Mouse (Mus musculus) splenic B cell, adult 2 months (primary cell): Measurements from ENCODE around the gene Odf3l2.

Experiments used
- DNase-seq: peaks from one replicate; pipeline ENCODE4 v3.0.0-alpha.2; 2011; ENCODE audit warnings: low read depth, low spot score
- H3K27me3 ChIP-seq: 2 replicates; pipeline ENCODE4 v1.6.1; 2012; ENCODE audit warnings: mild to moderate bottlenecking, low read length, moderate library complexity, mixed read lengths; ENCODE audit not compliant: control insufficient read depth, poor library complexity, insufficient read depth, severe bottlenecking
- H3K36me3 ChIP-seq: 2 replicates; pipeline ENCODE4 v1.6.1; 2012; ENCODE audit warnings: mild to moderate bottlenecking, low read length, moderate library complexity, mixed read lengths; ENCODE audit not compliant: control insufficient read depth, poor library complexity, insufficient read depth, severe bottlenecking

Gene Odf3l2

GRCm38 (mm10) chr10:79681591-79682245, 36.2 kb upstream of the Odf3l2 start, which contains the start of gene Cdc34:
Cdc34 (plus strand) TSS chr10:79682195.
- peak; percentile 100 for DNase-seq
- Histone ChIP-seq H3K36me3 (peaks cover 2% of the 10 kb centered on the region), H3K27me3 (no peaks in the 10 kb centered on the region)

GRCm38 (mm10) chr10:79680606-79681495, 35.3 kb upstream of the Odf3l2 start:
- H3K36me3 ChIP-seq = peaks cover under 1% of the 10 kb centered on the region; the same call in 1 of the 2 replicates
- peak; percentile 26 for DNase-seq
- H3K27me3 ChIP-seq = no peaks in the 10 kb centered on the region

GRCm38 (mm10) chr10:79675346-79676035, 30.0 kb upstream of the Odf3l2 start:
- no peak for DNase-seq
- Histone ChIP-seq H3K27me3 (no peaks in the 10 kb centered on the region), H3K36me3 (no peaks in the 10 kb centered on the region)

- H3K27me3 ChIP-seq = no peaks in the 10 kb centered on the region
- DNase-seq = no peak
- H3K36me3 ChIP-seq = no peaks in the 10 kb centered on the region
Measured at GRCm38 (mm10) chr10:79673054-79673453, 27.5 kb upstream of the Odf3l2 start.

- no peak for DNase-seq
Measured at GRCm38 (mm10) chr10:79672088-79672455, 26.5 kb upstream of the Odf3l2 start.

GRCm38 (mm10) chr10:79671396-79672087, 26.0 kb upstream of the Odf3l2 start:
- H3K27me3 ChIP-seq = no peaks in the 10 kb centered on the region

More at GRCm38 (mm10) chr10:79672088-79672455, 26.5 kb upstream of the Odf3l2 start:
- Histone ChIP-seq H3K27me3 (no peaks in the 10 kb centered on the region), H3K36me3 (no peaks in the 10 kb centered on the region)

GRCm38 (mm10) chr10:79670071-79670888, 24.7 kb upstream of the Odf3l2 start:
- no peak for DNase-seq
- Histone ChIP-seq H3K36me3 (no peaks in the 10 kb centered on the region), H3K27me3 (no peaks in the 10 kb centered on the region)

More at GRCm38 (mm10) chr10:79671396-79672087, 26.0 kb upstream of the Odf3l2 start:
- no peak for DNase-seq
- H3K36me3 ChIP-seq = no peaks in the 10 kb centered on the region

GRCm38 (mm10) chr10:79669576-79670057, 24.1 kb upstream of the Odf3l2 start:
- no peaks in the 10 kb centered on the region for H3K27me3 ChIP-seq
- no peaks in the 10 kb centered on the region for H3K36me3 ChIP-seq
- DNase-seq = peak; percentile 56

GRCm38 (mm10) chr10:79668771-79669575, 23.4 kb upstream of the Odf3l2 start, which contains the start of gene Tpgs1:
Tpgs1 (plus strand) TSS chr10:79669369.
- H3K36me3 ChIP-seq = no peaks in the 10 kb centered on the region
- H3K27me3 ChIP-seq = no peaks in the 10 kb centered on the region
- DNase-seq = peak; percentile 94

GRCm38 (mm10) chr10:79668076-79668475, 22.5 kb upstream of the Odf3l2 start:
- Histone ChIP-seq H3K36me3 (no peaks in the 10 kb centered on the region), H3K27me3 (no peaks in the 10 kb centered on the region)
- no peak for DNase-seq

GRCm38 (mm10) chr10:79666493-79666892, 21.0 kb upstream of the Odf3l2 start:
- no peaks in the 10 kb centered on the region for H3K27me3 ChIP-seq
- no peak for DNase-seq
- H3K36me3 ChIP-seq = no peaks in the 10 kb centered on the region

GRCm38 (mm10) chr10:79665051-79665450, 19.5 kb upstream of the Odf3l2 start:
- Histone ChIP-seq H3K27me3 (no peaks in the 10 kb centered on the region), H3K36me3 (no peaks in the 10 kb centered on the region)

GRCm38 (mm10) chr10:79664131-79664665, 18.7 kb upstream of the Odf3l2 start, which contains the start of gene Madcam1:
Madcam1 (plus strand) TSS chr10:79664559.
- no peaks in the 10 kb centered on the region for H3K36me3 ChIP-seq
- H3K27me3 ChIP-seq = no peaks in the 10 kb centered on the region
- peak; percentile 79 for DNase-seq

More at GRCm38 (mm10) chr10:79665051-79665450, 19.5 kb upstream of the Odf3l2 start:
- DNase-seq = no peak
